Mouse (Mus musculus) olfactory bulb, adult 2 months (tissue): ENCODE measurements around the gene Hdhd3. TPM values are rescaled to one million over a fixed set of nuclear protein-coding genes. Genes with fewer than 3 reads are reported as not detected.
A peak's percentile ranks its signal among the peaks of the same experiment; 100 is the strongest.

Source experiments
- H3K27ac ChIP-seq: fragments of 200-500 bp; 2 replicates; pipeline ENCODE4 v1.5.1; 2012; ENCODE audit warnings: low read depth, low read length; ENCODE audit not compliant: insufficient read depth
- H3K4me1 ChIP-seq: fragments of 200-500 bp; 2 replicates; pipeline ENCODE4 v1.6.1; 2012; ENCODE audit warnings: low read length; ENCODE audit not compliant: control insufficient read depth, insufficient read depth
- H3K4me3 ChIP-seq: fragments of 200-500 bp; 2 replicates; pipeline ENCODE4 v1.5.1; 2012; ENCODE audit warnings: mild to moderate bottlenecking, low read depth, low read length, moderate library complexity; ENCODE audit not compliant: insufficient read depth
- CTCF ChIP-seq: fragments of 200-500 bp; IDR thresholded peaks from 2 replicates; pipeline ENCODE4 v1.5.1; 2012; ENCODE audit warnings: low read depth, mild to moderate bottlenecking, low read length, moderate library complexity; ENCODE audit not compliant: insufficient read depth
- POLR2A ChIP-seq: fragments of 200-500 bp; IDR thresholded peaks from 2 replicates; pipeline ENCODE4 v1.6.1; 2012; ENCODE audit warnings: mild to moderate bottlenecking, low read depth, low read length, moderate library complexity; ENCODE audit not compliant: insufficient read depth
- WGBS: fragments of 180-500 bp; shearing (Covaris S2); methylation state at CpG from one replicate; pipeline ENCODE4 v1.1.7; 2018; 5-methylcytosine and 5-hydroxymethylcytosine counted together
- polyA plus RNA-seq: library from polyadenylated mRNA; stranded (reverse); fragments of >200 nt; gene quantifications from 2 replicates; pipeline ENCODE4 v1.2.4, GENCODE M21; 2012; ENCODE audit warnings: low replicate concordance; ENCODE audit not compliant: missing spikeins, insufficient read depth, insufficient read length

Gene Hdhd3
- not detected in 2 replicates for polyA plus RNA-seq

DNA sequence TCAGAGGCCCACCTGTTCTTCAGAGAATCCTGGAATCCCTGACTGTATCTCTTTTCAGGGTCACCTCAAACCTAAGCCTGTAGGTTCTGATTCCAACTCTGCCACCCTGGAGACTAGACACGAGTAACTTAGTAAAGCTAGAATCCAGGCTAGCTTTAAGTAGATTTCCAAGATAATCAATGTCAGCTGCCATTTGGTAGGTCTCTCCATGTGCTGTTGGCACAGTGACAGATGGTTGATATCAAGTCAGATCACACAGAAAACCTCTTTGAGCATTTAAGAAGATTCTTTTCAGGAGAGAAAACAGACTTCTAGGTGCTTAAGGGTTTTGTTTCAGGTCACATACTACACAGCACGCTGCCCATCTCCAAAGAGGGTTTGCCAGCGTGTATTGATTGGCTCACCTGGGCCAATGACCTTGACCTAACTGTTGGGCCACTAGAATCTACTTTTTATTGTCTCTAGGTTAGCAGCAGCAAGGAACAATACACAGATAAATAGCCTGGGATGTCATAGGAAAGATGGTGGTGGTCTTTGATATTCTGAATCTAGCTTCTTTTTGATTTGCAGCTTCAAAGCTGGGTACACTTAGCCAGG is at the start of gene Hdhd3:
Gene Hdhd3 (minus strand): TSS at position 94 of the 597 bp plus-strand sequence.
- 77% methylated on average over 3 of the region's 3 CpGs for WGBS
- Histone ChIP-seq H3K4me3 (peak within 1 kb of the TSS; percentile 99), H3K4me1 (peaks cover 8% of the 10 kb centered on the region; the same call in 1 of the 2 replicates), H3K27ac (peak within 1 kb of the TSS; percentile 94)
- TF ChIP-seq CTCF (no peak), POLR2A (no peak)

DNA sequence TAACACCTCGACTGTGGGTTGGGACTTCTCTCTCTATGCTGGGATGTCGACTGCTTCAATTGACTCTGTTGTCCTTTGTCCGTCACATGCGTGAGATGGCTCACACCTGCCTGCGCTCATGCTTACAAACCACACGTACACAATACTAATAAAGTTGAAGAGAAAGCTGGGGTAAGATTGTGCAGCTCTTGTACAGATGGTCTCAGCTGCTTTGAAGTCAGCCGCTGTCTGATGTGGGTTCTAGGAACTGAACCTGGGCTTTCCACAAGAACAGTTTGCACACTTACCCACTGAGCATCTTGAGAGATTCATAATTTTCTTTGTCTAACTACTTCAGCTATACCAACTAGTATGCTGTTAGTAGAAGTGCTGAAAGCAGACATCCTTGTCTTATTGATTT is 48.7 kb upstream of the Hdhd3 start:
- TF ChIP-seq CTCF (no peak), POLR2A (no peak)
- 89% methylated on average over 7 of the region's 7 CpGs for WGBS
- Histone ChIP-seq H3K27ac (no peak overlapping the region), H3K4me3 (no peak overlapping the region), H3K4me1 (no peaks in the 10 kb centered on the region)

DNA sequence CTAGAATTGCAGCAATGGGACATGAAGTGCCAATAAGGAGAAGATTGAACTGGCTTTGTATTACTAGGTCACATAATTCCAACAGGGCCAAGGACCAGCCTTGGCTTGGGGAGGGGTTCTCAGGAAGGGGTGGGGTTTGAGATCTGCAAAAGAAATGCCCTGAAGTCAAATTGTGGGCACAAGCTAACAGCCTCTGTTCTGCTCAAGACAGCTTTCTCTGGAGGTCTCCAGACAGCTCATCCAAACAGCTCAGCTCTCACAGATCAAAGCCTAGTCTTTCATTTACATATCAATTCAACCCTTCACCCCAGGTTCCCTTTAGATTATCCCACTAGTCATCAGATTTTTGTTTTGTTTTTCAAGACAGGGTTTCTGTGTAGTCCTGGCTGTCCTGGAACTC is 41.5 kb upstream of the Hdhd3 start:
- no peak overlapping the region for H3K4me3 ChIP-seq
- TF ChIP-seq POLR2A: no peak
- TF ChIP-seq CTCF: no peak
- H3K4me1 ChIP-seq: no peaks in the 10 kb centered on the region
- H3K27ac ChIP-seq: no peak overlapping the region

DNA sequence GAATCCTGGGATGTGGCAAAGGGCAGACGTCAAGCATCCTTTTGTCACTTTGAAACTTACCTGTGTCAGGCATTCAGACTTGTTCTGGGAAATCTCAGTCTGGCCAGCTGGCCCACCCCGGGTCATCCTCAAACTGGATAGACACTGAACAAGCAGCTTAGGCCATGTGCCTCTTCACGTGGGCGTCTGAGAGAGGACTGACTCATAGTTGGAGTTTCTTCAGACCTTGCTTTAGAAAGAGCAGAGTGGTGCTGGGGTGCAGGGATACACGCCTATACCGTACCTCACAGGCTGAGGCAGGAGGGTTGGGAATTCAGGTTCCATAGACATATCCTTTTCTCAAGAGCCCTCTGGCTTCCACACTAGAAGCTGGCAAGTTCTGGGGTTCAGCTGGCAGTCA is 40.5 kb upstream of the Hdhd3 start:
- H3K4me1 ChIP-seq: no peaks in the 10 kb centered on the region
- TF ChIP-seq POLR2A (no peak), CTCF (no peak)
- 80% methylated on average over 6 of the region's 6 CpGs for WGBS
- no peak overlapping the region for H3K4me3 ChIP-seq
- H3K27ac ChIP-seq: no peak overlapping the region

DNA sequence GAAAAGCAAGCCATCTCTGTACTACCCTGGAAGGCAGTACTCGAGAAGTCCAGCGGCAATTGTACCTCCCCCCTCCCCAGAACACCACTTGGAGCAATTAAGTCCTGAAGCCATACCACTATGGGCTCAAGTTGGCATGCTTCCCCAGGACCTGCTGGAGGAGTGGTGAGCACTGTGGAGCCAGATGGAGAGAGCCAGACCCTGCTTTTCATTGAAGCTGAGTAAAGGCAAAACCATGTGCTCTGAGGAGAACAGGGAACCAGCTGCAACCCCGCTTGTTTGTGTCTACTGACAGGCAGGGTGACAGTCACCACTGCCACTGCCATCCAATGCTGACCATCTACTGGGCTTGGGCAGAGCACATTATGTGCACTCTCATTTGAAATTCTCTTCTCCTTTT is 38.5 kb upstream of the Hdhd3 start:
- 52% methylated on average over 3 of the region's 3 CpGs for WGBS
- no peak for TF ChIP-seq CTCF
- TF ChIP-seq POLR2A: no peak
- Histone ChIP-seq H3K4me3 (no peak overlapping the region), H3K27ac (no peak overlapping the region), H3K4me1 (no peaks in the 10 kb centered on the region)

DNA sequence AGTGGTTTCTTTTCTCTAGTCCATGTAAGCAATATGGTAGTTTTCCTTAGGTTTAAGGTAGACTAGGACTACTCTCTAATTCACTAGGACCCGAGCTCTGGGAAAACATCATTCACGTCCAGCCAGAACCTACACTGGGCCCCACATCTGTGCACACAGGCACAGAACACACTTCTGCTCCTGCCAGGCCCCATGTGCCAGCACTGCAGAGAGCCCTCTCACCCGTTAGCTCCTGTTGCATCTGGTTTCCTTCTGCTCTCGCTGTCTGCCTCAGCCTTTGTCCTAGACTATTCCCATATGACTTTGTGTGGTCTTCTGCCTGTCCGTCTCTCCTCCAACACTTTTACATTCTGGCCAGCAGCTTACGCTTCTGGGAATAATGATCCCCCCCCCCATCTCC is 30.5 kb upstream of the Hdhd3 start:
- 86% methylated on average over 6 of the region's 6 CpGs for WGBS
- no peaks in the 10 kb centered on the region for H3K4me1 ChIP-seq
- no peak overlapping the region for H3K4me3 ChIP-seq
- H3K27ac ChIP-seq: no peak overlapping the region
- TF ChIP-seq CTCF (no peak), POLR2A (no peak)

DNA sequence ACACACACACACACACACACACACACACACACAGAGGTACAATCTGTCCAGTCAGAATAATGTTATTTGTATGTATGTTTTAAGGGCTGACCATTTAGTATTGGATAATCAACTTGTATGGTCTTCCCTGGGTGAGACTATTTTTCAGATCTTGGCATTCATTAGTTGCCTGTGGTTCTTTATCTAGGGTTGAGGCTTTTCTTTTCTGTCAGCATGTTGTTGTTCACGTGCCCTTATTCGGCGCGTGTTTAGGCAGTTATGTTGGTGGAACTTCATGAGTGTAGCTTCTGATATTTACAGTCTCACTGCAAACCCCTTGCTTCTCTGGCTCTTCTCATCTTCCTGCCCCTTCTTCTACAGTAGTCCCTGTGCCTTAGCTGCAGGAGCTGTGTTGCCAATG is 24.4 kb upstream of the Hdhd3 start:
- H3K4me3 ChIP-seq: no peak overlapping the region
- peaks cover 6% of the 10 kb centered on the region for H3K4me1 ChIP-seq
- no peak overlapping the region for H3K27ac ChIP-seq
- 87% methylated on average over 4 of the region's 4 CpGs for WGBS
- TF ChIP-seq POLR2A (no peak), CTCF (no peak)

DNA sequence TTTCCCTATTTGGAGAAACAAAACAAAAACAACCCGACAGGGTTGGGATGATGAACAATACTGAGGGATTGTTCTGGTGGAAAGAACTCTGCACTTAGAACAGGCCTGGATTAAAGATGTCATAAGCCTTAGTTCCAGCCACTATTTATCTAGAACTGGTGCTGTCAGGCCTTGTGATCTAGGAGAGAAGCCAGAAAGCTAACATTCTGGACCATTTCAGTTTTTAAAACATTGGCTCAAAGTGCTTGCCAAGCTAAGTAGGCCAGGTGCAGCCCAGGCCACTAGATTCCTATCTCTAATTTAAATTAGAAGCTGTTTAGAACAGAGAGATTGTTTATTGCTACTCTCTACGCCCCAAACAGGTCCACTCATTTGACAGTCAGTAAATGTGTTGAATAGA is 23.0 kb upstream of the Hdhd3 start:
- 47% methylated on average over 2 of the region's 2 CpGs for WGBS
- Histone ChIP-seq H3K4me3 (no peak overlapping the region), H3K4me1 (peaks cover 6% of the 10 kb centered on the region), H3K27ac (no peak overlapping the region)
- TF ChIP-seq CTCF (no peak), POLR2A (no peak)

DNA sequence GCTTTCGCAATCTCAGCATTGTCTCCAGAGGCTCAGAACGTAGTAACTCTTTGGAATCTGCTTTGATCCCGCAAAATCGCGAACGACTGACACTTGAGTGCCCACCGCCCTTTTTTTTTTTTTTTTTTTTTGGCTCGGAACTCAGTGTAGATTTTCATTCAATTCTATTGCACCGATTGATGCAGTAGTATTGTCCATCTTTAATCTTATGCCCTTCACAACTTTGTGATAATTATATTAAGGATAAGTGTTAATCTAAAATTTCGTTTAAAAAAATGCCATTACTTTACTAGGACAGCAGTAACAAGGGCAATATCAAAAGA is 22.2 kb upstream of the Hdhd3 start:
- H3K4me1 ChIP-seq: peaks cover 6% of the 10 kb centered on the region
- peak overlapping the region; percentile 82 for H3K4me3 ChIP-seq
- no peak overlapping the region for H3K27ac ChIP-seq
- no peak for TF ChIP-seq POLR2A
- no peak for TF ChIP-seq CTCF
- under 1% methylated on average over 10 of the region's 10 CpGs for WGBS
